Mouse (Mus musculus): Measurements from ENCODE around the gene Bicc1. TPM values are rescaled to one million over a fixed set of nuclear protein-coding genes. Genes with fewer than 3 reads are reported as not detected.

Bicc1 gene
- total RNA-seq, 4 experiments from 2014 or later = 13.4 to 17.0 (median 13.8) TPM

Other genes starting within 250 kb of the Bicc1 start
- 10 to 100 TPM; 45.4 to 56.1 (median 51.8) TPM for gene Tfam, start 78.6 kb upstream of the Bicc1 start, total RNA-seq (2022)
- gene Ube2d1, start 125.6 kb upstream of the Bicc1 start, total RNA-seq (2022) = 10 to 100 TPM; 17.1 to 23.0 (median 21.3) TPM
- 100 to 1,000 TPM in 1 of 4 experiments, 10 to 100 TPM in 3; 43.8 to 104 (median 72.0) TPM for gene Cisd1, start 185.3 kb upstream of the Bicc1 start, total RNA-seq (2022)
- 10 to 100 TPM; 12.6 to 16.3 (median 15.2) TPM for gene Ipmk, start 188.1 kb upstream of the Bicc1 start, total RNA-seq (2022)

Measured in adrenal gland, adult 8-10 months (tissue).